ENCODE assay signal across 16 mouse cellular contexts in genomic region chr11:22089346-22089745, GRCm38 (mm10).
"Had no signal": no experiment of that assay in that cellular context is flagged by ENCODE, and none has a peak within 500 bp of the region (broad histone marks: within the 10 kb centered on the region; RNA-seq: fewer than 3 reads in every experiment).

No protein-coding gene starts in this region.

- H3K36me3 ChIP-seq: stomach, embryonic 15.5 days had no signal

- H3K4me3 ChIP-seq: neural tube, embryonic 13.5 days; neural tube, embryonic 15.5 days; stomach, embryonic 15.5 days had no signal

- H3K9me3 ChIP-seq: neural tube, embryonic 13.5 days; neural tube, embryonic 15.5 days; stomach, embryonic 15.5 days had no signal

- H3K27ac ChIP-seq: neural tube, embryonic 13.5 days; neural tube, embryonic 15.5 days; stomach, embryonic 15.5 days; stomach, postnatal 0 days had no signal

- H3K9ac ChIP-seq: neural tube, embryonic 13.5 days; neural tube, embryonic 15.5 days; stomach, embryonic 15.5 days had no signal

- H3K27me3 ChIP-seq: neural tube, embryonic 13.5 days; neural tube, embryonic 15.5 days; stomach, embryonic 15.5 days had no signal

- DNase-seq: retina, postnatal 1 day; right cerebral cortex, adult 18-20 months; right cerebral cortex, postnatal 14 days; right cerebral cortex, postnatal 25 days; right cerebral cortex, postnatal 4 days; spleen, adult 18-20 months; thymus, adult 18-20 months; thymus, adult 2 months; thymus, postnatal 14 days; thymus, postnatal 25 days; thymus, postnatal 36 days; thymus, postnatal 4 days had no signal

- H3K4me1 ChIP-seq: neural tube, embryonic 13.5 days; neural tube, embryonic 15.5 days; stomach, embryonic 15.5 days had no signal

- H3K4me2 ChIP-seq: neural tube, embryonic 13.5 days; neural tube, embryonic 15.5 days; stomach, embryonic 15.5 days had no signal
